Mouse (Mus musculus): ENCODE results near the gene Myo5a. TPM values are rescaled to one million over a fixed set of nuclear protein-coding genes. Genes with fewer than 3 reads are reported as not detected.
"Not testable (repeated sequence)": the region's sequence is repeated elsewhere in the genome, so short reads cannot be mapped to it uniquely, and the experiment has no call there.

Gene Myo5a
- total RNA-seq, 2 experiments from 2014 or later: 45.2 to 45.4 TPM

GRCm38 (mm10) chr9:75244527-75244926 lies 173.7 kb downstream of the Myo5a start:
- DNase-seq (ENCODE audit: low spot score in 2 of 2): no peak

- no peak for DNase-seq (ENCODE audit: low spot score in 2 of 2)
Measured at GRCm38 (mm10) chr9:75246080-75246930, 175.5 kb downstream of the Myo5a start.

GRCm38 (mm10) chr9:75247870-75248269 lies 177.1 kb downstream of the Myo5a start:
- DNase-seq (ENCODE audit: low spot score in 2 of 2): no peak

- no peak for DNase-seq (ENCODE audit: low spot score in 2 of 2)
Measured at GRCm38 (mm10) chr9:75248359-75248758, 177.5 kb downstream of the Myo5a start.

- no peak for DNase-seq (ENCODE audit: low spot score in 2 of 2)
Measured at GRCm38 (mm10) chr9:75248874-75249273, 178.1 kb downstream of the Myo5a start.

GRCm38 (mm10) chr9:75253158-75253557 lies 182.3 kb downstream of the Myo5a start:
- not testable (repeated sequence) for DNase-seq (ENCODE audit: low spot score in 2 of 2)

- no peak for DNase-seq (ENCODE audit: low spot score in 2 of 2)
Measured at GRCm38 (mm10) chr9:75253766-75254165, 183.0 kb downstream of the Myo5a start.

- DNase-seq (ENCODE audit: low spot score in 2 of 2): no peak
Measured at GRCm38 (mm10) chr9:75254196-75254955, 183.6 kb downstream of the Myo5a start.

GRCm38 (mm10) chr9:75255820-75256545 lies 185.2 kb downstream of the Myo5a start:
- DNase-seq (ENCODE audit: low spot score in 2 of 2): no peak

GRCm38 (mm10) chr9:75258792-75259191 lies 188.0 kb downstream of the Myo5a start:
- no peak for DNase-seq (ENCODE audit: low spot score in 2 of 2)

GRCm38 (mm10) chr9:75259656-75260055 lies 188.8 kb downstream of the Myo5a start:
- DNase-seq (ENCODE audit: low spot score in 2 of 2): no peak

- no peak for DNase-seq (ENCODE audit: low spot score in 2 of 2)
Measured at GRCm38 (mm10) chr9:75261332-75261872, 190.6 kb downstream of the Myo5a start.

- no peak for DNase-seq (ENCODE audit: low spot score in 2 of 2)
Measured at GRCm38 (mm10) chr9:75262235-75262826, 191.5 kb downstream of the Myo5a start.

GRCm38 (mm10) chr9:75264008-75264718 lies 193.3 kb downstream of the Myo5a start:
- DNase-seq (ENCODE audit: low spot score in 2 of 2): no peak

- no peak for DNase-seq (ENCODE audit: low spot score in 2 of 2)
Measured at GRCm38 (mm10) chr9:75267147-75267546, 196.3 kb downstream of the Myo5a start.

- no peak for DNase-seq (ENCODE audit: low spot score in 2 of 2)
Measured at GRCm38 (mm10) chr9:75270382-75270781, 199.6 kb downstream of the Myo5a start.

- DNase-seq (ENCODE audit: low spot score in 2 of 2): no peak
Measured at GRCm38 (mm10) chr9:75271539-75271938, 200.7 kb downstream of the Myo5a start.
